Mouse (Mus musculus) common myeloid progenitor, adult 5-6 weeks (primary cell): ENCODE measurements around the gene Cdh15. TPM values are rescaled to one million over a fixed set of nuclear protein-coding genes. Genes with fewer than 3 reads are reported as not detected.

Experiments
- ATAC-seq: replicated peaks from 2 replicates; pipeline ENCODE4 v1.8.0; 2016; ENCODE audit warnings: low read depth, mild to moderate bottlenecking, moderate TSS enrichment, inconsistent platforms; ENCODE audit not compliant: poor library complexity, severe bottlenecking
- total RNA-seq: library from RNA; stranded (forward); fragments of 200-1000, 187-1606 nt; gene quantifications from 2 replicates; pipeline ENCODE4 v1.2.3, GENCODE M21; 2017

Gene Cdh15
- total RNA-seq, 1 experiment from 2014 or later, result not detected

DNA sequence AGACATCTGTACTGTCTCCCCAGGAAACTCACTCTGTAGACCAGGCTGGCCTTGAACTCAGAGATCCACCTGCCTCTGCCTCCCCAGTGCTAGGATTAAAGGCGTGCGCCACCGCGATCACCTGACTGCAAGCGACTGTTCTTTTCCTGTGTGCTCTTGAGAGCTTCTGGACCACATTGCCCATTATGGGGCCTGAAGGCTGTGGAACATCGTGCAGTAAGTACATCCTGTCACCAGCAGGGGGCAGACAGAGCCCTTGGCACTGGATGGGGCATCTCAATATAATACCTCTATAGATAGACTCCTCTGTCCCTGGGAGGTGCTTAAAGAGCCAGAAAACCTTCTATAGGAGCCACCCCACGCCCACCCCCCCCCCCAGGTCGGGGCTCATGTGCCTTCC is 12.8 kb upstream of the Cdh15 start:
- peak; percentile 80 for ATAC-seq

DNA sequence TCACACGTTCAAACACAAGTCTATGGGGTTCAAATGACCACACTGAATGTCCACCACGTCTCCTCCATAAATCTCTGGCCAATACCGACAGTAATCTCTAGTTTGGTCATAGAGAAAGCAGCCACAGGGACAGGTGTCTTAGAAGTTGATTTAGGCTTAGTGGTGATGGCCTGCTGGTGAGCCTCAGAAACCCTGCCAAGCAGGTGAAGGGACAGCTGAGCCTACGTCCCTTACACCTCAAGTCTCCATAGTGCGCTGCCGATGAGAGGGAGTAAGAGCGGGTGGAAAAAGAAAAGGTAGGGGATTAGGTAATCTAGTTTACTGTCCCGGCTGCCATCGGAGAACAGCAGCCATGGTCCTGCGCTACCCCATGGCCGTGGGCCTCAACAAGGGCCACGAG is 11.6 kb upstream of the Cdh15 start:
- ATAC-seq, result no peak

DNA sequence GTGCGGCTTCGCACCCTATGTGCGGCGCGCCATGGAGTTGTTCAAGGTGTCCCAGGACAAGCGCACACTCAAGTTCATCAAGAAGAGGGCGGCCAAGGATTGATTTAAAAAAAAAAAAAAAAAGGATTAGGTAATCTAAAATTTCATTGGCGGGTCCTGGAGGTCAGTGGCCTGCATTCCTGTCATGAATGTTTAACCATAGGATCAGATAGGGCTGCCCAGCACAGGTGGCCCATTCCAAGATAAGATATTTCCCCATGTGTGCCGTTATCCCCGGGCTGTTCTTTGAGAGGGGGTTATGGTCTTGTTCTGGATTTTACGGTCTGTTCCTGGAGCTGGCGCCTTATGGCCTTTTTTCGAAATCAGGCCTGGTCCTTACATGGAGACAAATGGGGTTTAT is 11.1 kb upstream of the Cdh15 start:
- no peak for ATAC-seq

DNA sequence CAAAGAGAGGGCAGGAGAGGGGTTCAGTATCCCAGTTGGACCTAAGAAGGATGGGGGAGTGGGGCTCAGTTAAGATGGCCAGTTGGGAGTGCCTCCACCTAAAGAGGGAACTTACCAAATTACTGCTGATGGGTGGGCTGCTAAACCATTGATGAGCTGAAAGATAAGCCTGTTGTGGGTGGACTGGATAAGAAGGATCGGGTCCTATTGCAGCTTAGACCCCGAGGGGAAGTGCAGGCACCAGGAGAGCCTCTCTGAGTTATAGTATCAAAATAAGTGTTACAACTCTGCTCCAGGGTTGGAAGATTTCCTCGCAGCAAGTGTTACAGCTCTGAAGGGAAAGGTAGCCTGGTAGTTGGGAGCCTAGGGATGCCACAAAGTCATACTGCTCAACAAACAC is 3.6 kb upstream of the Cdh15 start:
- no peak for ATAC-seq

DNA sequence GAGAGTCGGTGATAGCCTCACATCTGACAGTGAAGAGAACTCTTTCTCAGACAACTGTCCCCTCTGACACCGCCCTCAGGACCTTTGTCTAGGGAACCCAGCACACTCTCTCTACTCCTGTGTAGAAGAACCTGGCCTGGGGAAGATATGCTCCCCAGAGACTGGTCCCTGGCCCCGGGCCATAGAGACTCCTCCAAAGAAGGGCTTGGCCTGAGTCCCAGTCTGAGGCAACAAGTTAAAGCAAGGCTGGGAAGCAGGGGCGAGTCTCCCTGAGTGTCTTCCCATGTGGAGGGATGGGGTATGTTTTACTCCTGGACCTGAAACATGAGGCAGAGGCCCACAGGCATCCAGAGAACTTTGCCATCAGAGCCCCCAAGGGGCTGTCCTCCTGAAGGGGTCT is 2.1 kb upstream of the Cdh15 start:
- no peak; the same call in 1 of the 2 replicates for ATAC-seq

DNA sequence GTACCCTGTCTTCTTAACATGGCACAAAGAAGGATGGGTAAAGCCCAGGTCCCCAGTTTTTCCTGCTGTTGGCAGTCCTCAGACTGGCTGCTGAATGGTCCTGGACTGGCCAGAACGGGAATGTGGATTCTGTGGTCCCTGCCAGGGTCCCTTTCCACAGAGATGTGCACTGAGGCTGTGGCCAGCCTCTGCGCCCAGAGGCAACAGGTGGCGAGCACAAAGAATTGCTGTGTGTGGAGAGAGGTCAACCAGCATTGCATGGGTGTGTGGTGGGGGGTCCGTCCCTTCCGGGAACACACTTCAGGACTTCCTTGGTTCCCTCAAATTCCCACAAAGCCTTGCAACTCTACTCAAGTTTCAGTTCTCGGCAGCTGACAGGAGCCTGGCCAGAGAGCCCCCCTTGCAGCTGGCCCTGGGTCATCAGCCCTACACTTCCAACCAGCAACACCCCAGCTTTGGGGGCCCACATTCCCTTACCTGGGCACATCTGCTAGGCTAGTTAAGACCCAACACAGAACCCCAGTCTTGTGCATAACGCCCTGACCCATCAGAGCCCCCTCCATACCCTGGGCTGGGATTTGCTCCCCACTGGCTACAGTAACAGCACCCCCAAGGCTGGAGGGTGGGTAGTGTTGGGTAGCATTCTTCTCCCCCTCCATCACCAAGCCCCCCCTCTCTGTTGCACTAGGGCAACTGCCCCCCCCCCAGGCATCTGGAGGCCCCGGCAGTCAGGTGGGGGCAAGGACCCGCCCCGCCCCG is 1.6 kb downstream of the Cdh15 start:
- ATAC-seq, result no peak

DNA sequence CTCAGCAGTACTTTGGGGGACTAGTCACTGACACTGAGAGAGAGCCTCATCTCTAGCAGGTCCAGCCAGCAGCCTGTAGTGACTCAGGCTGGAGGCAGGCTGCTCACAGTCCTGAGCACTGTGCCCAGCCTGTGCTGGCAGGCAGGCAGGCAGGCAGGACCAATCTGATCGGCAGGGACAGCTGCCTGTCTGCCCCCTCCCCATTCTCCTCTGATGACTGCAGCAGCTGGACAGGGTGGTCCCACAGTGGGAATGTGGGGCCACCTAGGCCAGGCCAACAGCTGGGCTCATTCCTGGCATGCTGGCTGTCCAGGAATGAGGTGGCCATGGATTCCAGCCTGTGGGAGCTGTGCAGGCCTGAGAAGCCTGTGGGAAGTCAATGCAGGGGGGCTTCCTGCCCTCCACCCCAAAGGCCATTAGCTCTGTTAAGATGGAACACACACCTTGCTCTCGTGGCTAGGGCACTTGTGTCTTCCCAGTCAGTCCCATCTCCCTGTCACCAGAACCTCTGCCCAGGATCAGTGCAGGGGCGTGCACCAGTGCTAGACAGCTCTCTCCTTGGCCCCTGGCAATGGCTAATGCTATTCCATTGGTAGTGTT is 3.0 kb downstream of the Cdh15 start:
- no peak for ATAC-seq

DNA sequence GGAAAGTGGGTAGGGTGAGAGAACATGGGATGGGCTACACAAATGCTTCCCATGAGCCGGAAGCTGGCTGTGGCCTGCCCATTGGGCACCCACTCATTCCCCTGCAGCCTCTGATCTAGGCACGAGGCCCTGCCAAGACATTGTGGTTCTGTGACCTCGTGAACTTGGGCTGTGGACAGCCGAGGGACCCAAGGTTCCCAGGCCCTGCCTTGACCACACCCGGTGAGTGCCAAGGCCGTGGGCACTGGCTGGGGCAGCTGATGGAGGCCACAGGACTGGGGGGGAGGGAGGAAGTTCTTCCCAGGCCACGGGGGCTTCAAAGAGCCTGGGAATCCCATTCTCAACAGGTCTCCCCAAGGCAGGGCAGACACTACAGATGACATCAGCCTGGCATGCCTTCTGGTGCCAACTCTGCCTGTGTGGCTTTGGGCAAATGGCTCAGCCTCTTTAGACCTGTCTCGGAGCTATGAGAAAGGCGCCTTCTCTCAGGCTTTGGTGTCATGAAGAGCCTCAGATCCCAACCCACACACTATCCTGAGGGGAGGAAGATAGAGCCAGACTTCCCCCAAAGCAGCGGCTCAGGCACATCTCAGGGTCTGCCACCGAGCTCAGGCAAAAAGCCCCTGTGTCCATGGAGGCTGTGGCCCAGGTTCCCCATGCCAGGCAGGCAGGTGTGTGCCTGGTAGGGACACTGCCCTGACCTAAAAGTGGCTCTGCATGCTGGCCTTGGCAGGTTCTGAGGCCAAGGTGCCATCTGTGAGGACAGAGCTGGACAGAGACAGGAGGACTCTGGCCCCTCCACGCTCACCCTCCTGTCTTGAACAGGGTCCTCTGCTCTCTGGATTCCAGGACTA is 4.2 kb downstream of the Cdh15 start:
- ATAC-seq, result no peak

DNA sequence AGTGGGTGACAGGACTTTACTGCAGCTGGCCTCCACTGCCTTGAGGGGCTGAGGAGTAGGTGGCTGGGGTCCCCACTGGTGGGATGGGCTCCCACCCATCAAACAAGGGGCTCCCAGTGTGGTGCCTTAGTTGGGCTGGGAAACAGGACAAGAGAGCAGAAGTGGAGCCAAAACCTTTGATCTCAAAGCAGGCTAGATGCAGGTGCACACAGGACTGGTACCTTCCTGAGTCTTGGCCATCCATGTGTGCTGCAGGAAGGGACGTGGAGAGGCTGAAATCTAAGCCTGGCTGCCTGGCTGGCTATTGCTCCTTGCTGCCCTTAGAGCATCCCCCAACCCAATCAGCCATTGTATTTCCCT is 4.8 kb downstream of the Cdh15 start:
- no peak for ATAC-seq

DNA sequence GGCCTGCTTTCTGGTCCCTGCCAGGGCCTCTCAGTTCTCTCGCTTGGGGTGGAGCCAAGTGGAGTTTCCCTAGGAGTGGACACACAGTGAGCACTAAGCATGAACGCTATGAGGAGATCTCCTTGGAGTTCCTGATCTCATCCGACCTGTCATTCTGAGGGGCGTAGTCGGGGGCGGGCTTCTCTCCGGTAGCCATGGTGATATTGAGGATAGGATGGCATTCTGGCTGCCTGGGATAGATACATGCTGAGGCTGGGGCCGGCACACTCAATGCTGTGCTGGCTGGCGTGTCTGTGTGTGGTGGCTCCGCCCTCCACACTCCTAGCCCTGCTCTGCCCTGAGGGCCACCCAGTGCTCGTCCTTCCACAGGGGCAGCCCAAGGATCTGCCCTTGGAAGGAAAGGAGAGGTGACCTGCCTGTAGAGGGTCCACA is 5.6 kb downstream of the Cdh15 start:
- no peak for ATAC-seq

DNA sequence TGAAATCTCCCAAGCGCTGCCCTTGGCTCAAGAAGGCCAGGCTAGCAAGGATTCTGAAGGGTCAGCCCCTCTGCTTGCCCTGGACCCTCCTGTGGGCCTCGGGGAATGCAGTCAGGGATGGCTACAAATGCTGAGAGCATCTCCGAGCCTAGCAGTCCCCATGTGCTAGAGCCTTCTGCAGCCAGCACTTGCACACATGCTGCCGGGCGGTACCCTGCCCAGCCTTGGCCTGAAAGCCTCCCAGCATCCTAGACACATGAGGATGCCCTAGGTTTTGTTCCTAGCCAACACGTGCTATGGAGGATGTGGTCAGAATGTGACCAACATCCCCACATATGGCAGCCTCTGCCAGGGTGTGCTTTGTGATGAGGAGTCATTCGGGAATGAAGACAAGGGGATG is 6.6 kb downstream of the Cdh15 start:
- ATAC-seq, result no peak

DNA sequence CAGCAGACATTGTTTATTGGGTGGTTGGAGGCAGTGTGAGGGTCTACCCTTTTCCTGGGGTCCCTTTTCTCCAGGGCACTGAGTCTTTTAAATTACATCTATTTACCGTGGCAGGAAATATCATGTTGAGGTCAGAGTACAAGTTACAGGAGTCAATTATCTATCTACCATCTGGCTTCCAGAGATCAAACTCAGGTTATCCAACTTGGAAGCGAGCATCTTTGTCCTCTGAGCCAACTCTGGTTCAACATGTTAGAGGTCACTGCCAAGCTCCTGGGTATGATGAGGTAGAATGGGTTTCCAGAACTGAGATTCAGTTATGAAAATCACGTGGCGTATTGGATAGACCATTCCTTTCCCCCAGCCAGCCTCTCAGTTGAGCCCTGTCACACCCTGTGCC is 7.4 kb downstream of the Cdh15 start:
- no peak for ATAC-seq

DNA sequence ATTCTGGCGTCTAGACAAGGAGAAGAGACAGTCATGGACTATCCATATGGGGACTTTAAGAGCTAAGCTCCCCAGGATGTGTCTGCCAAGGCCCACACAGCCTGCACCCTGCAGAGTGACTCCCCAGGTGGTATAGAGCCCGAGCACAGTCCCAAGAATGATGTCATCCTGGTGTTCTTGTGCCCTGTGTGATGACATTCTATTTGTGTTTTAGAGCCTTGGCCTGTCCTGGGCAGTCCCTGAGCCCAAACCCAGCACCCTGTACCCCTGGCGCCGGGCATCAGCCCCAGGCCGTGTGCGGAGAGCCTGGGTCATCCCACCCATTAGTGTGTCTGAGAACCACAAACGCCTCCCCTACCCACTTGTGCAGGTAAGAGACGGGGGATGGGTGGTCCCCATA is 8.5 kb downstream of the Cdh15 start:
- no peak for ATAC-seq

DNA sequence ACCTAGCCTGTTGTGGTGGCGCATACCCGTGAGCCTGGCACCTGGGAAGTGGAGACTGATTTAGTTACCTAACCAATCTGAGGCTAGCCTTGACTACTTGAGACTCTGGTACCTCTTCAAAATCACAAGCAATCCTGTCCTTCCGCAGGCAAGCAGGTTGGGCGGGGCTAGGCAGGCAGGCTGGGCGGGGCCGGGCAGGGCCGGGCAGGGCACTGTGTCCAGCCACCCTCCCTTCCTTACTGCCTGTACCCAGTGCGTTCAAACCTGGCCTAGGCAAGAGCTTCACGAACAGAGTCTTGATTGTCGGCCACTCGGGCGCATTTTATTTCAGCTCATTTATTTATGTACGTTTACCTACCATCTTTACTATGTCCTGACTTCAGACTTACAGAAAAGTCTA is 12.1 kb downstream of the Cdh15 start:
- ATAC-seq, result no peak

DNA sequence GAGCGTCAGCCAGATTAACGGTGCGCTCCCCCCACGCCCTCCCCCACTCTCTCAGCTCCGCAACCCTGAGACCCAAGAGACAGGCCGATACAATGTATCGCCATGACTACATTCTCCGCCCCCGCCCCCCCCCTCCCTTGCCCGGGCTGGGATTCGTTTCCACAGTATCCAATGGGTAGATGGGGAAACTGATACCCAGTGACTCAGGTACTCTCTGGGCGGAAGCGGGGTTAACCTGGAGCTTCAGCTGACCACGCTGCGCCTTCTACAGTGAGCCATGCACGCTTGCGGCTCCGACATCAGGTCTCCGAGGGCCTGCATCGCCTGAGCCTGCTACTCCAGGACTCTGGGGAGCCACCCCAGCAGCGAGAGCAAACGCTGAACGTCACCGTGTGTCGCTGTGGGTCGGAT is 17.0 kb downstream of the Cdh15 start:
- ATAC-seq, result peak; percentile 18; the same call in 1 of the 2 replicates

DNA sequence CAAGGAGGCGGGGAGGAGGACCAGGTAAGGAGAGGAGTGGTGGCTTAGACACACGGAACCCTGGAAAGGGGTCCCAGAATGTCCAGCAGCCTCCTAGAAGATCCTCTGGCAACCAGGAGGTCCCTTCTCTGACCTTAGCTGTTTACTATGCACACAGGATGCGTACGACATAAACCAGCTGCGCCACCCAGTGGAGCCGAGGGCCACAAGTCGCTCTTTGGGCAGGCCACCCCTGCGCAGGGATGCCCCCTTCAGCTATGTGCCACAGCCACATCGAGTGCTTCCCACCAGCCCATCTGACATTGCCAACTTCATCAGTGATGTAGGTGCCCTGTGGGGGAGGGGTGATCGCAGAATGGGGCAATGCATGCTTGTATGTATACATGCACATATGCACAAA is 17.7 kb downstream of the Cdh15 start:
- ATAC-seq, result peak; percentile 24; the same call in 1 of the 2 replicates

DNA sequence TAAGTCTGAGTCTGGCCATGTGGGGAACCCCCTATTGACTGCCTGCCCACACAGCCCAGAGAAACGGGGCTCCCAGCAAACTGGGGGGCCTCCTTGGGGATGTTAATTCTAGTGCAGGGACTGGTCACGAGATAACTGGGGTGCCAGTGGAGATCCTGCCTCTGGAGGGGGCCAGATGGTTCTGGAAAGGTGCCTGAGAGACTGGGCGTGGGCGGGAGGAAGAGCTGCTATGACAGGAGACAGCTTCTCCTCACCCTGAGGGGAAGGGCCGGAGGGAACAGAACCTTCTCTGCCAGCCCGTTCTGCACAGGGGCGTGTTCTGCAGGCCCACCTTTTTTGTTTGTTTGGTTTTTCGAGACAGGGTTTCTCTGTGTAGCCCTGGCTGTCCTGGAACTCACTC is 18.5 kb downstream of the Cdh15 start:
- ATAC-seq, result no peak

DNA sequence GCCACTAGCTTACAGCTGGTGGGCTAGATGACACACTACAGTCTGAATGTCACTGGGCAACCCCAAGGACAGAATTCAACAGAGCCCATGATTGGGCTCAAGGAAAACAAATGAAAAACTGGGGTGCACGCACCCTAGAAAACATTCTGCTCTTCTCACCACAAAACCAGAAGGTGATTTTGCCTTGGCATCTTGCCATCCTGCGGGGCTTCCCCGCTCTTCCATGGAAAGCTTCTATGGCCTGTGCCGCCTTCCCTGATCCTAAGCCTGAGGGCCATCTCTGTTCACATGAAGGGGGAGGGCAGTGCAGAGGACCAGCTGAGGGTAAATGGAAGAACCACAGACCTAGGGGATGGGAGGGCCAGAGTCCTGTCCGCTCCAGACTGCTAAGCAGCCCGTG is 20.2 kb downstream of the Cdh15 start:
- no peak for ATAC-seq

DNA sequence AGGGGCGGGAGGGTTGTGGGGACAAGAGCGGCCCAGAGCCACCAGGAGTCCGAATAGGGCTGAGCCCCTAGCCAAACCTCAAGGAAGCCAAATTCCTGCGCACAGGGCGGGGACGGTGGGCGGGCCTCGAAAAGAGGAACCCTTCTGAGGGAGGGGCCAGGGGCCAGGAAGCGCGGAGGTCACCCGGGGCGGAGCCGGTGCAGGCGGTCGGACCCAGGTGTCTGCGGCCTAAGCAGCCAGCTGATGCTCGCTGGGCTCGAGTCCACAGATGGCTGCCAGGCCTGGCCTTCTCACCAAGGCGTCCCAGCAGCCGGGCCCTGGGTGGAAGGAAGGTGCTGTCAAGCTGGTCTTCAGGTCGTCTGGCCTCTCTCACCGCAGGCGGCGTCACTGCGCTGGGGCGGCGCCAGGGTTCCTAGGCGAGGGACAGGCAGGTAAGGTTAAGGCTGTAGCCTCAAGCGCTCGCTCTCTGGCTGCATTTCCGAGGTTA is 22.7 kb downstream of the Cdh15 start:
- peak; percentile 89 for ATAC-seq

DNA sequence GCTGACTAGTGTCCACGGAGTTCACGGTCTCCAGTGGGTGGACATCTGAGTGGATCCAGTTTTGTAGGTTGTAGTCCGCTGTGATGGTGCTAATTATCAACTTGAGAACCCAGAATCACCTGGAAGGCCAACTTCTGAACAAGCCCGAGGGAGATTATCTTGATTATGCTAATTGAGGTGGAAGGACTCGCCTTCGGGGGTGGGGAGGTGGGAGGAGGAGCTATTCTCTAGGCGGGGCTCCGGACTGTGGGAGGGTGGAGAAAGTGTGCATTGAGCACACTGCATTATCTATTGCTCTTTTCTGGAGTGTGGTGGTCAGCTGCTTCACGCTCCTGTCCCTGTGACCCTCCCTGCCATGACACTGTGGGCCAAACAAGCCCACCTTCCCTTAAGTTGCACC is 23.9 kb downstream of the Cdh15 start:
- ATAC-seq, result no peak

DNA sequence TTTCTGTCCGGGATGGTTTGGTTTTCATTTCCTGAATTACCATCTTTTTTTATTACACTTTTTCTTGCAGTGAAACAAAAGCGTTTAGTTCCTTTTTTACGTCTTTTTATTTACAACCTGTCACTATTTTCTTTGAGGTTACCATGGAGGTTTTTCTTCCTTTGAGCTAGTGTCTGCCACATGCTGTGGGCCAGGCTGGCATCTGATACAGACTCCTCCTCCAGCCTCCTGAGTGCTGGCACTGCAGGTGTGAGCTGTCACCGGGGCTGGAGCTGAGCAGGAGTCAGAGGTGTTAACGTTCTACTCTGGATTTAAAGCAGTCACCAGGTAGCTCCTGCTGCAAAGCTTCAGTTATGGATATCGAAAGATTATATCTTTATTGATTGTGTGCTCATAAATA is 25.4 kb downstream of the Cdh15 start:
- peak; percentile 45 for ATAC-seq
